Mouse (Mus musculus): ENCODE measurements around the gene Apol10b. TPM values are rescaled to one million over a fixed set of nuclear protein-coding genes. Genes with fewer than 3 reads are reported as not detected.

Apol10b gene
- total RNA-seq, 2 experiments from 2014 or later = 0.17 to 0.61 TPM

Other genes starting within 250 kb of the Apol10b start
- under 1 TPM; 0.26 to 0.59 TPM for gene Apol7a, start 197.0 kb downstream of the Apol10b start, total RNA-seq (2021)
- gene Apol9a, start 185.0 kb downstream of the Apol10b start, total RNA-seq (2021) = under 1 TPM in 1 of 2 experiments, not detected in 1; 0.22 TPM
- gene Apol7b, start 148.6 kb downstream of the Apol10b start, total RNA-seq (2021) = 1 to 10 TPM; 1.2 to 4.7 TPM
- gene Apol10a, start 119.1 kb downstream of the Apol10b start, total RNA-seq (2021) = not detected
- not detected for gene Apol11a, start 87.9 kb downstream of the Apol10b start, total RNA-seq (2021)
- gene Apol7c, start 62.8 kb downstream of the Apol10b start, total RNA-seq (2021) = not detected
- gene 1700025B11Rik, start 34.2 kb downstream of the Apol10b start, total RNA-seq (2021) = not detected
- not detected for gene Gm36245, start 3.1 kb upstream of the Apol10b start, total RNA-seq (2021)
- not detected for gene Apol11b, start 47.2 kb upstream of the Apol10b start, total RNA-seq (2021)
- gene Apol7e, start 102.7 kb upstream of the Apol10b start, total RNA-seq (2021) = under 1 TPM in 1 of 2 experiments, not detected in 1; 0.96 TPM
- not detected for gene Apol9b, start 132.9 kb upstream of the Apol10b start, total RNA-seq (2021)
- under 1 TPM in 1 of 2 experiments, not detected in 1; 0.47 TPM for gene Apol8, start 160.9 kb upstream of the Apol10b start, total RNA-seq (2021)
- gene Myh9, start 246.1 kb upstream of the Apol10b start, total RNA-seq (2021) = 10 to 100 TPM; 48.4 to 49.1 TPM

All from gastrocnemius, postnatal 36 days (tissue).